21 mouse cellular contexts compared by ENCODE assay signal in genomic region chr6:126437976-126438736, GRCm38 (mm10).
DNase-seq lines count a peak whose midpoint lies in the region; ATAC-seq and TF ChIP-seq lines count a peak whose summit lies in the region.
"Had no signal": no experiment of that assay in that cellular context is flagged by ENCODE, and none has a peak within 500 bp of the region (broad histone marks: within the 10 kb centered on the region; RNA-seq: fewer than 3 reads in every experiment).

No protein-coding gene starts in this region.

- peak; percentile 3 for DNase-seq in lung, postnatal 36 days
- no peak for DNase-seq in lung, postnatal 25 days (ENCODE audit: low spot score)
- peak; percentile 61 to 65 for DNase-seq in spleen, postnatal 36 days (ENCODE audit: low spot score in 2 of 2)
- no peak for DNase-seq in urinary bladder, adult 2 months (ENCODE audit: low spot score)
- no peak for DNase-seq in kidney, postnatal 36 days
- DNase-seq: adrenal gland, postnatal 10 days; cerebellum, adult 11 months; cerebellum, adult 8-10 months; cerebellum, postnatal 14 days; forebrain, postnatal 0 days; heart, adult 2 months; heart, postnatal 14 days had no signal

- TF ChIP-seq CTCF in bone marrow, adult 2 months (IDR thresholded peaks at IDR 0.05; ENCODE audit: control insufficient read depth, insufficient read depth, low read length): no peak

- no peak for TF ChIP-seq POLR2A in bone marrow, adult 2 months (IDR thresholded peaks at IDR 0.05; ENCODE audit: borderline replicate concordance, control insufficient read depth, low read depth, low read length)

- peak overlapping the region; percentile 8; the same call in 1 of the 2 replicates for H3K27ac ChIP-seq in bone marrow, adult 2 months (ENCODE audit: control insufficient read depth, insufficient read depth, low read depth, low read length, poor library complexity)
- H3K27ac ChIP-seq: embryonic facial prominence, embryonic 10.5 days; forebrain, embryonic 13.5 days; heart, adult 2 months; heart, embryonic 15.5 days; hindbrain, embryonic 10.5 days; hindbrain, embryonic 14.5 days; intestine, embryonic 15.5 days had no signal

- 35% methylated on average over 1 of the region's 1 CpGs for WGBS in bone marrow, adult 2 months

- H3K4me3 ChIP-seq in bone marrow, adult 2 months (replicated peaks; ENCODE audit: control insufficient read depth, low read depth, low read length): no peak overlapping the region
- H3K4me3 ChIP-seq: embryonic facial prominence, embryonic 10.5 days; forebrain, embryonic 13.5 days; heart, adult 2 months; heart, embryonic 15.5 days; hindbrain, embryonic 10.5 days; intestine, embryonic 15.5 days had no signal

- H3K4me1 ChIP-seq in bone marrow, adult 2 months (ENCODE audit: control insufficient read depth, insufficient read depth, low read length): peaks cover 1% of the 10 kb centered on the region; the same call in 1 of the 2 replicates
- H3K4me1 ChIP-seq: forebrain, embryonic 13.5 days; heart, embryonic 15.5 days; hindbrain, embryonic 10.5 days; intestine, embryonic 15.5 days had no signal

- ATAC-seq in megakaryocyte progenitor cell, adult 5-6 weeks (replicated peaks; ENCODE audit: poor library complexity): peak; percentile 34; the same call in 1 of the 2 replicates
- no peak for ATAC-seq in cerebellum, adult (ENCODE audit: insufficient number of reproducible peaks, low FRiP score, low TSS enrichment)
- ATAC-seq: forebrain, embryonic 13.5 days; forebrain, postnatal 0 days; intestine, embryonic 15.5 days had no signal

Comparison
In these comparisons a context has a peak if more than half of its experiments do, and no peak if none do; other contexts are left out.
1. DNase-seq: peak in lung, postnatal 36 days (single experiment) and spleen, postnatal 36 days (2 of 2); none in lung, postnatal 25 days (single experiment), urinary bladder, adult 2 months (single experiment) and kidney, postnatal 36 days (0 of 2).